In the genomic region with DNA sequence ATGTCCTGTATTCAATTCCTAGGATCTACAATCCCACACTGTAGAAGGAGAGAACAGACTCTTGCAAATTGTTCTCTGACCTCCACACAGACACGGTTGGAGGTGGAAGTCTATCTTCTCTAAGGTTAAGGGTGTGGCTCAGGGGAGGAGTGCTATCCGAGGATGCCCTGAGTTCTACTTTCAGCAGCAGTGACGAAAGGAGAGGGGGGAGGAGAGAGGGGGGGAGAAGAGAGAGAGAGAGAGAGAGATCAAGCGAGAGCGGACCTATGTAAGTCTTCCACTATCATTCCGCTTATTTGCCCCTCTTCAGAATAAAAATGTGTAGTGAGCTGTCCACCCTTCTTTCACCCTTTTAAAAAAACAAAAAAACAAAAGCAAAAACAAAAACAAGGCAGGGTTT, we compare ENCODE assay signal across 8 mouse cellular contexts. TPM values are rescaled to one million over a fixed set of nuclear protein-coding genes. Genes with fewer than 3 reads are reported as not detected.
DNase-seq lines count a peak whose midpoint lies in the region; ATAC-seq and TF ChIP-seq lines count a peak whose summit lies in the region.

No protein-coding gene starts in this region.

- no peaks in the 10 kb centered on the region for H3K9me3 ChIP-seq in neural tube, embryonic 11.5 days (ENCODE audit: control insufficient read depth, low read length)
- H3K9me3 ChIP-seq in limb, embryonic 14.5 days (ENCODE audit: control insufficient read depth, low read length) = no peaks in the 10 kb centered on the region

- H3K4me3 ChIP-seq in neural tube, embryonic 11.5 days (ENCODE audit: low read depth, low read length) = peak overlapping the region; percentile 55
- H3K4me3 ChIP-seq in limb, embryonic 14.5 days (replicated peaks; ENCODE audit: low read length) = peak overlapping the region; percentile 63
- H3K4me3 ChIP-seq in olfactory bulb, adult 2 months (ENCODE audit: insufficient read depth, low read depth, low read length) = 0 out of 2 replicates have a peak overlapping the region, but pooled peaks have one; percentile 9

- TF ChIP-seq POLR2A in limb, embryonic 14.5 days (IDR thresholded peaks at IDR 0.05; ENCODE audit: borderline replicate concordance, extremely low read depth, insufficient read depth, insufficient read length) = no peak
- no peak for TF ChIP-seq POLR2A in olfactory bulb, adult 2 months (IDR thresholded peaks at IDR 0.05; ENCODE audit: insufficient read depth, low read depth, low read length)

- no peaks in the 10 kb centered on the region for H3K36me3 ChIP-seq in neural tube, embryonic 11.5 days (ENCODE audit: control insufficient read depth, insufficient read depth, low read length)
- H3K36me3 ChIP-seq in limb, embryonic 14.5 days (ENCODE audit: control insufficient read depth, insufficient read depth, low read length) = no peaks in the 10 kb centered on the region

- H3K4me2 ChIP-seq in neural tube, embryonic 11.5 days (ENCODE audit: low read depth) = peak overlapping the region; percentile 47
- H3K4me2 ChIP-seq in limb, embryonic 14.5 days (replicated peaks; ENCODE audit: low read depth, low read length, severe bottlenecking) = peak overlapping the region; percentile 51

- H3K27ac ChIP-seq in neural tube, embryonic 11.5 days (ENCODE audit: low read depth, low read length) = no peak overlapping the region
- no peak overlapping the region for H3K27ac ChIP-seq in limb, embryonic 14.5 days (replicated peaks; ENCODE audit: low read depth, low read length)
- no peak overlapping the region for H3K27ac ChIP-seq in olfactory bulb, adult 2 months (ENCODE audit: insufficient read depth, low read depth, low read length)

- DNase-seq in neural tube, embryonic 11.5 days (ENCODE audit: low spot score) = no peak
- DNase-seq in neural tube, embryonic 10.5 days (ENCODE audit: extremely low spot score, low spot score) = no peak
- no peak for DNase-seq in limb, embryonic 14.5 days (ENCODE audit: low spot score)
- DNase-seq in right cerebral cortex, postnatal 36 days (ENCODE audit: low spot score in 2 of 2) = no peak
- no peak for DNase-seq in kidney, adult 18-20 months
- no peak for DNase-seq in left cerebral cortex, adult 11 months (ENCODE audit: low spot score)

- no peak overlapping the region for H3K9ac ChIP-seq in neural tube, embryonic 11.5 days (ENCODE audit: low read length)
- no peak overlapping the region for H3K9ac ChIP-seq in limb, embryonic 14.5 days (ENCODE audit: low read depth, low read length, severe bottlenecking)

- WGBS in neural tube, embryonic 11.5 days = 56% methylated on average over 6 of the region's 6 CpGs
- 51% methylated on average over 6 of the region's 6 CpGs for WGBS in limb, embryonic 14.5 days
- 24% methylated on average over 6 of the region's 6 CpGs for WGBS in olfactory bulb, adult 2 months

- ATAC-seq in neural tube, embryonic 11.5 days (ENCODE audit: insufficient read depth, low FRiP score, low TSS enrichment) = no peak
- peak; percentile 26; the same call in 1 of the 2 replicates for ATAC-seq in erythroblast, adult 5-6 weeks (replicated peaks; ENCODE audit: low FRiP score, poor library complexity, severe bottlenecking)
- ATAC-seq in limb, embryonic 14.5 days (ENCODE audit: low FRiP score, low read depth) = no peak

- no peaks in the 10 kb centered on the region for H3K27me3 ChIP-seq in neural tube, embryonic 11.5 days (ENCODE audit: control insufficient read depth, insufficient read depth, low read length)
- no peaks in the 10 kb centered on the region for H3K27me3 ChIP-seq in limb, embryonic 14.5 days (ENCODE audit: control insufficient read depth, insufficient read depth, low read length)

- no peaks in the 10 kb centered on the region for H3K4me1 ChIP-seq in neural tube, embryonic 11.5 days (ENCODE audit: control insufficient read depth, insufficient read depth, low read length)
- H3K4me1 ChIP-seq in limb, embryonic 14.5 days (ENCODE audit: control insufficient read depth, insufficient read depth, low read length) = 0 out of 2 replicates have a peak, but pooled peaks cover 4% of the 10 kb centered on the region
- peaks cover 11% of the 10 kb centered on the region for H3K4me1 ChIP-seq in olfactory bulb, adult 2 months (ENCODE audit: control insufficient read depth, insufficient read depth, low read length)

- no peak for TF ChIP-seq CTCF in olfactory bulb, adult 2 months (IDR thresholded peaks at IDR 0.05; ENCODE audit: insufficient read depth, low read depth, low read length)

RNA-seq across cellular contexts. Expression of a gene that starts 8.2 kb away (rescaled TPM):
- polyA plus RNA-seq in neural tube, embryonic 11.5 days (2014; fragmentation: Nextera tagmentation; extraction: Ambion mirVana) = 9.2 and 10.3 TPM in 2 replicates
- 12.3 and 24.0 TPM in 2 replicates for total RNA-seq in erythroblast, adult 5-6 weeks (2015; ENCODE audit: low replicate concordance)
- 77.4 and 97.0 TPM in 2 replicates for total RNA-seq in erythroblast, adult 5-6 weeks (2017; ENCODE audit: low replicate concordance)
- polyA plus RNA-seq in limb, embryonic 14.5 days (2012; rRNA removed) = 37.5 and 39.9 TPM in 2 replicates
- 22.4 and 23.9 TPM in 2 replicates for polyA plus RNA-seq in limb, embryonic 14.5 days (2014; fragmentation: Nextera tagmentation; extraction: Ambion mirVana)
- not detected in 2 replicates for polyA plus RNA-seq in olfactory bulb, adult 2 months (2012; ENCODE audit: insufficient read depth, insufficient read length, low replicate concordance, missing spikeins)

RNA-seq across cellular contexts. Expression of a gene that starts 22.3 kb away (rescaled TPM):
- not detected in 2 replicates for polyA plus RNA-seq in neural tube, embryonic 11.5 days (2014; fragmentation: Nextera tagmentation; extraction: Ambion mirVana)
- not detected in 2 replicates for total RNA-seq in erythroblast, adult 5-6 weeks (2015; ENCODE audit: low replicate concordance)
- total RNA-seq in erythroblast, adult 5-6 weeks (2017; ENCODE audit: low replicate concordance) = not detected in 2 replicates
- not detected in 2 replicates for polyA plus RNA-seq in limb, embryonic 14.5 days (2012; rRNA removed)
- not detected in 2 replicates for polyA plus RNA-seq in limb, embryonic 14.5 days (2014; fragmentation: Nextera tagmentation; extraction: Ambion mirVana)
- not detected in 2 replicates for polyA plus RNA-seq in olfactory bulb, adult 2 months (2012; ENCODE audit: insufficient read depth, insufficient read length, low replicate concordance, missing spikeins)

Comparison
In these comparisons a context has a peak if more than half of its experiments do, and no peak if none do; other contexts are left out.
1. H3K4me3 ChIP-seq: peak in every context shown above with its lines; median percentile 63 in limb, embryonic 14.5 days; 55 in neural tube, embryonic 11.5 days; 9 in olfactory bulb, adult 2 months.
2. RNA of a gene that starts 8.2 kb away (polyA plus RNA-seq): 22.4 to 39.9 TPM in limb, embryonic 14.5 days and 9.2 to 10.3 TPM in neural tube, embryonic 11.5 days; not detected in olfactory bulb, adult 2 months; every median in the first group is over 10 times any median in the second.